13 mouse cellular contexts compared by ENCODE assay signal in genomic region chr10:75790773-75791172, GRCm38 (mm10). TPM values are rescaled to one million over a fixed set of nuclear protein-coding genes. Genes with fewer than 3 reads are reported as not detected.
DNase-seq lines count a peak whose midpoint lies in the region; ATAC-seq and TF ChIP-seq lines count a peak whose summit lies in the region.
"Had no signal": no experiment of that assay in that cellular context is flagged by ENCODE, and none has a peak within 500 bp of the region (broad histone marks: within the 10 kb centered on the region; RNA-seq: fewer than 3 reads in every experiment).

No protein-coding gene starts in this region.

- no peak for ATAC-seq in forebrain, embryonic 13.5 days
- no peak for ATAC-seq in forebrain, embryonic 14.5 days
- no peak for ATAC-seq in midbrain, embryonic 14.5 days (ENCODE audit: low FRiP score, low TSS enrichment)
- no peak for ATAC-seq in midbrain, embryonic 16.5 days
- ATAC-seq in intestine, embryonic 16.5 days, result no peak

- H3K9me3 ChIP-seq in forebrain, embryonic 13.5 days (replicated peaks), result no peaks in the 10 kb centered on the region
- H3K9me3 ChIP-seq in forebrain, embryonic 14.5 days (replicated peaks; ENCODE audit: control insufficient read depth, low read length), result no peaks in the 10 kb centered on the region
- no peaks in the 10 kb centered on the region for H3K9me3 ChIP-seq in midbrain, embryonic 14.5 days (ENCODE audit: control insufficient read depth, low read length)
- H3K9me3 ChIP-seq in midbrain, embryonic 16.5 days (replicated peaks; ENCODE audit: control insufficient read depth, low read length, poor library complexity, severe bottlenecking), result no peaks in the 10 kb centered on the region
- no peaks in the 10 kb centered on the region for H3K9me3 ChIP-seq in intestine, embryonic 16.5 days (ENCODE audit: control insufficient read depth, low read length)
- H3K9me3 ChIP-seq: embryonic facial prominence, embryonic 15.5 days had no signal

- H3K9ac ChIP-seq in forebrain, embryonic 13.5 days, result 0 out of 2 replicates have a peak overlapping the region, but pooled peaks have one; percentile 13
- no peak overlapping the region for H3K9ac ChIP-seq in forebrain, embryonic 14.5 days (ENCODE audit: low read length)
- H3K9ac ChIP-seq in midbrain, embryonic 14.5 days (replicated peaks; ENCODE audit: low read length), result no peak overlapping the region
- no peak overlapping the region for H3K9ac ChIP-seq in midbrain, embryonic 16.5 days (ENCODE audit: low read depth, low read length)
- no peak overlapping the region for H3K9ac ChIP-seq in intestine, embryonic 16.5 days (ENCODE audit: low read depth, low read length)
- H3K9ac ChIP-seq: embryonic facial prominence, embryonic 15.5 days had no signal

- DNase-seq in forebrain, embryonic 14.5 days (ENCODE audit: low spot score), result no peak
- peak; percentile 28 for DNase-seq in midbrain, embryonic 14.5 days
- DNase-seq in thymus, postnatal 25 days, result peak; percentile 35
- no peak for DNase-seq in natural killer cell, adult 2 months (ENCODE audit: low spot score in 2 of 2)
- no peak for DNase-seq in gastrocnemius, adult 2 months
- DNase-seq: adrenal gland, postnatal 14 days; B cell, adult 2 months; retina, postnatal 1 day had no signal

- no peak overlapping the region for H3K27ac ChIP-seq in forebrain, embryonic 13.5 days
- no peak overlapping the region for H3K27ac ChIP-seq in forebrain, embryonic 14.5 days (ENCODE audit: low read depth, low read length)
- no peak overlapping the region for H3K27ac ChIP-seq in midbrain, embryonic 14.5 days (replicated peaks; ENCODE audit: low read depth, low read length)
- no peak overlapping the region for H3K27ac ChIP-seq in midbrain, embryonic 16.5 days (ENCODE audit: low read length)
- peak overlapping the region; percentile 26 for H3K27ac ChIP-seq in intestine, embryonic 16.5 days (ENCODE audit: low read length)
- H3K27ac ChIP-seq in gastrocnemius, adult 2 months, result no peak overlapping the region
- H3K27ac ChIP-seq: embryonic facial prominence, embryonic 15.5 days had no signal

- peaks cover 3% of the 10 kb centered on the region; the same call in 1 of the 2 replicates for H3K4me1 ChIP-seq in forebrain, embryonic 13.5 days
- no peaks in the 10 kb centered on the region; the same call in 1 of the 2 replicates for H3K4me1 ChIP-seq in forebrain, embryonic 14.5 days (ENCODE audit: control insufficient read depth, insufficient read depth, low read length)
- H3K4me1 ChIP-seq in midbrain, embryonic 14.5 days (ENCODE audit: control insufficient read depth, insufficient read depth, low read length), result no peaks in the 10 kb centered on the region
- H3K4me1 ChIP-seq in midbrain, embryonic 16.5 days (ENCODE audit: control insufficient read depth, insufficient read depth, low read length), result no peaks in the 10 kb centered on the region
- H3K4me1 ChIP-seq in intestine, embryonic 16.5 days (ENCODE audit: control insufficient read depth, insufficient read depth, low read length), result peaks cover 16% of the 10 kb centered on the region

- no peaks in the 10 kb centered on the region for H3K27me3 ChIP-seq in forebrain, embryonic 13.5 days
- no peaks in the 10 kb centered on the region for H3K27me3 ChIP-seq in forebrain, embryonic 14.5 days (replicated peaks; ENCODE audit: control insufficient read depth, insufficient read depth, low read length)
- H3K27me3 ChIP-seq in midbrain, embryonic 14.5 days (ENCODE audit: control insufficient read depth, insufficient read depth, low read length), result no peaks in the 10 kb centered on the region
- H3K27me3 ChIP-seq in midbrain, embryonic 16.5 days (ENCODE audit: control insufficient read depth, insufficient read depth, low read depth, low read length), result no peaks in the 10 kb centered on the region
- H3K27me3 ChIP-seq in intestine, embryonic 16.5 days (replicated peaks; ENCODE audit: control insufficient read depth, insufficient read depth, low read length), result no peaks in the 10 kb centered on the region
- H3K27me3 ChIP-seq: embryonic facial prominence, embryonic 15.5 days had no signal

- no peak overlapping the region for H3K4me3 ChIP-seq in forebrain, embryonic 13.5 days
- H3K4me3 ChIP-seq in forebrain, embryonic 14.5 days (ENCODE audit: low read depth, low read length), result no peak overlapping the region
- no peak overlapping the region for H3K4me3 ChIP-seq in midbrain, embryonic 14.5 days (replicated peaks; ENCODE audit: low read depth, low read length)
- H3K4me3 ChIP-seq in midbrain, embryonic 16.5 days (ENCODE audit: low read depth, low read length), result no peak overlapping the region
- H3K4me3 ChIP-seq in intestine, embryonic 16.5 days (ENCODE audit: low read length), result no peak overlapping the region
- H3K4me3 ChIP-seq in gastrocnemius, adult 2 months, result no peak overlapping the region
- H3K4me3 ChIP-seq: embryonic facial prominence, embryonic 15.5 days had no signal

- TF ChIP-seq CTCF in gastrocnemius, adult 2 months (IDR thresholded peaks at IDR 0.05), result no peak

- no peak overlapping the region for H3K4me2 ChIP-seq in forebrain, embryonic 13.5 days
- no peak overlapping the region for H3K4me2 ChIP-seq in forebrain, embryonic 14.5 days (ENCODE audit: low read length)
- no peak overlapping the region for H3K4me2 ChIP-seq in midbrain, embryonic 14.5 days (ENCODE audit: low read length)
- H3K4me2 ChIP-seq in midbrain, embryonic 16.5 days (ENCODE audit: low read length), result no peak overlapping the region
- no peak overlapping the region for H3K4me2 ChIP-seq in intestine, embryonic 16.5 days (ENCODE audit: low read depth, low read length)
- H3K4me2 ChIP-seq: embryonic facial prominence, embryonic 15.5 days had no signal

- intact Hi-C loops in gastrocnemius, adult 2 months (cut with DNase I), result no loop called here

- 28% methylated on average over 7 of the region's 7 CpGs for whole genome bisulfite sequencing in forebrain, embryonic 13.5 days
- whole genome bisulfite sequencing in forebrain, embryonic 14.5 days, result 29% methylated on average over 7 of the region's 7 CpGs
- 23% methylated on average over 7 of the region's 7 CpGs for WGBS in midbrain, embryonic 14.5 days
- 26% methylated on average over 7 of the region's 7 CpGs for WGBS in midbrain, embryonic 16.5 days
- 19% methylated on average over 7 of the region's 7 CpGs for WGBS in intestine, embryonic 16.5 days

- H3K36me3 ChIP-seq in forebrain, embryonic 13.5 days (ENCODE audit: poor library complexity, severe bottlenecking), result no peaks in the 10 kb centered on the region
- H3K36me3 ChIP-seq in forebrain, embryonic 14.5 days (ENCODE audit: control insufficient read depth, insufficient read depth, low read length), result no peaks in the 10 kb centered on the region
- no peaks in the 10 kb centered on the region for H3K36me3 ChIP-seq in midbrain, embryonic 14.5 days (ENCODE audit: control insufficient read depth, insufficient read depth, low read length)
- H3K36me3 ChIP-seq in midbrain, embryonic 16.5 days (ENCODE audit: control insufficient read depth, insufficient read depth, low read length), result no peaks in the 10 kb centered on the region
- H3K36me3 ChIP-seq in intestine, embryonic 16.5 days (ENCODE audit: control insufficient read depth, insufficient read depth, low read length), result no peaks in the 10 kb centered on the region
- H3K36me3 ChIP-seq: embryonic facial prominence, embryonic 15.5 days had no signal

RNA-seq across cellular contexts. Expression of gene Gstt1, which starts 7.6 kb away (rescaled TPM):
- polyA plus RNA-seq in forebrain, embryonic 13.5 days (2015; fragmentation: Nextera tagmentation; extraction: Ambion mirVana), result 6.4 and 6.5 TPM in 2 replicates
- 11.5 and 13.0 TPM in 2 replicates for polyA plus RNA-seq in forebrain, embryonic 14.5 days (2014; fragmentation: Nextera tagmentation; extraction: Ambion mirVana)
- polyA plus RNA-seq in midbrain, embryonic 14.5 days (2014; fragmentation: Nextera tagmentation; extraction: Ambion mirVana), result 9.8 and 12.4 TPM in 2 replicates
- 18.7 and 20.3 TPM in 2 replicates for polyA plus RNA-seq in midbrain, embryonic 16.5 days (2015; fragmentation: Nextera tagmentation; extraction: Ambion mirVana)
- 16.4 and 19.2 TPM in 2 replicates for polyA plus RNA-seq in intestine, embryonic 16.5 days (2015; fragmentation: Nextera tagmentation; extraction: Ambion mirVana)
- 1 to 10 TPM; 4.5 to 5.7 TPM for total RNA-seq in gastrocnemius, adult 2 months (2021)

RNA-seq across cellular contexts. Expression of gene Gstt3, which starts 9.6 kb away (rescaled TPM):
- polyA plus RNA-seq in forebrain, embryonic 13.5 days (2015; fragmentation: Nextera tagmentation; extraction: Ambion mirVana), result 0.45 and 0.52 TPM in 2 replicates
- 0.67 and 1.2 TPM in 2 replicates for polyA plus RNA-seq in forebrain, embryonic 14.5 days (2014; fragmentation: Nextera tagmentation; extraction: Ambion mirVana)
- 0.23 and 1.1 TPM in 2 replicates for polyA plus RNA-seq in midbrain, embryonic 14.5 days (2014; fragmentation: Nextera tagmentation; extraction: Ambion mirVana)
- polyA plus RNA-seq in midbrain, embryonic 16.5 days (2015; fragmentation: Nextera tagmentation; extraction: Ambion mirVana), result 0.53 and 1.4 TPM in 2 replicates
- 49.1 and 53.1 TPM in 2 replicates for polyA plus RNA-seq in intestine, embryonic 16.5 days (2015; fragmentation: Nextera tagmentation; extraction: Ambion mirVana)
- total RNA-seq in gastrocnemius, adult 2 months (2021), result 1 to 10 TPM; 2.6 to 3.2 TPM

RNA-seq across cellular contexts. Expression of gene Gm20441, which starts 10.0 kb away (rescaled TPM):
- not detected in 2 replicates for polyA plus RNA-seq in forebrain, embryonic 13.5 days (2015; fragmentation: Nextera tagmentation; extraction: Ambion mirVana)
- 0.34 TPM in 1 of 2 replicates, not detected in the other for polyA plus RNA-seq in forebrain, embryonic 14.5 days (2014; fragmentation: Nextera tagmentation; extraction: Ambion mirVana)
- polyA plus RNA-seq in midbrain, embryonic 14.5 days (2014; fragmentation: Nextera tagmentation; extraction: Ambion mirVana), result not detected in 2 replicates
- not detected in 2 replicates for polyA plus RNA-seq in midbrain, embryonic 16.5 days (2015; fragmentation: Nextera tagmentation; extraction: Ambion mirVana)
- polyA plus RNA-seq in intestine, embryonic 16.5 days (2015; fragmentation: Nextera tagmentation; extraction: Ambion mirVana), result not detected in 2 replicates
- total RNA-seq in gastrocnemius, adult 2 months (2021), result not detected
- total RNA-seq: adrenal gland, postnatal 14 days; layer of hippocampus, adult 18-20 months had no signal
- polyA plus RNA-seq: embryonic facial prominence, embryonic 15.5 days had no signal

RNA-seq across cellular contexts. Expression of gene Ddt, which starts 17.6 kb away (rescaled TPM):
- 72.2 and 87.4 TPM in 2 replicates for polyA plus RNA-seq in forebrain, embryonic 13.5 days (2015; fragmentation: Nextera tagmentation; extraction: Ambion mirVana)
- 65.1 and 79.7 TPM in 2 replicates for polyA plus RNA-seq in forebrain, embryonic 14.5 days (2014; fragmentation: Nextera tagmentation; extraction: Ambion mirVana)
- polyA plus RNA-seq in midbrain, embryonic 14.5 days (2014; fragmentation: Nextera tagmentation; extraction: Ambion mirVana), result 75.9 and 94.5 TPM in 2 replicates
- 70.1 and 77.0 TPM in 2 replicates for polyA plus RNA-seq in midbrain, embryonic 16.5 days (2015; fragmentation: Nextera tagmentation; extraction: Ambion mirVana)
- polyA plus RNA-seq in intestine, embryonic 16.5 days (2015; fragmentation: Nextera tagmentation; extraction: Ambion mirVana), result 82.0 and 92.1 TPM in 2 replicates
- total RNA-seq in gastrocnemius, adult 2 months (2021), result 10 to 100 TPM; 32.5 to 55.0 TPM

RNA-seq across cellular contexts. Expression of gene Cabin1, which starts 26.6 kb away (rescaled TPM):
- polyA plus RNA-seq in forebrain, embryonic 13.5 days (2015; fragmentation: Nextera tagmentation; extraction: Ambion mirVana), result 36.9 and 46.1 TPM in 2 replicates
- polyA plus RNA-seq in forebrain, embryonic 14.5 days (2014; fragmentation: Nextera tagmentation; extraction: Ambion mirVana), result 32.0 and 40.5 TPM in 2 replicates
- 47.2 and 54.5 TPM in 2 replicates for polyA plus RNA-seq in midbrain, embryonic 14.5 days (2014; fragmentation: Nextera tagmentation; extraction: Ambion mirVana)
- 32.7 and 36.1 TPM in 2 replicates for polyA plus RNA-seq in midbrain, embryonic 16.5 days (2015; fragmentation: Nextera tagmentation; extraction: Ambion mirVana)
- polyA plus RNA-seq in intestine, embryonic 16.5 days (2015; fragmentation: Nextera tagmentation; extraction: Ambion mirVana), result 26.4 and 27.1 TPM in 2 replicates
- 10 to 100 TPM in 1 of 2 experiments, 1 to 10 TPM in 1; 8.4 to 11.0 TPM for total RNA-seq in gastrocnemius, adult 2 months (2021)

Comparison
In these comparisons a context has a peak if more than half of its experiments do, and no peak if none do; other contexts are left out.
1. DNase-seq: peak in midbrain, embryonic 14.5 days (single experiment) and thymus, postnatal 25 days (single experiment); none in forebrain, embryonic 14.5 days (single experiment), natural killer cell, adult 2 months (0 of 2) and gastrocnemius, adult 2 months (single experiment).
2. RNA of gene Gstt3, which starts 9.6 kb away (polyA plus RNA-seq): 49.1 to 53.1 TPM in intestine, embryonic 16.5 days; 0.53 to 1.4 TPM in midbrain, embryonic 16.5 days, 0.23 to 1.1 TPM in midbrain, embryonic 14.5 days, 0.67 to 1.2 TPM in forebrain, embryonic 14.5 days and 0.45 to 0.52 TPM in forebrain, embryonic 13.5 days; every median in the first group is over 10 times any median in the second.